Mouse (Mus musculus) ovary, postnatal 14 days (tissue): ENCODE results near the gene Gm17545.

Experiments
- DNase-seq: peaks from one replicate; pipeline ENCODE4 v3.0.0; 2022; ENCODE audit warnings: low spot score

Gene Gm17545

DNA sequence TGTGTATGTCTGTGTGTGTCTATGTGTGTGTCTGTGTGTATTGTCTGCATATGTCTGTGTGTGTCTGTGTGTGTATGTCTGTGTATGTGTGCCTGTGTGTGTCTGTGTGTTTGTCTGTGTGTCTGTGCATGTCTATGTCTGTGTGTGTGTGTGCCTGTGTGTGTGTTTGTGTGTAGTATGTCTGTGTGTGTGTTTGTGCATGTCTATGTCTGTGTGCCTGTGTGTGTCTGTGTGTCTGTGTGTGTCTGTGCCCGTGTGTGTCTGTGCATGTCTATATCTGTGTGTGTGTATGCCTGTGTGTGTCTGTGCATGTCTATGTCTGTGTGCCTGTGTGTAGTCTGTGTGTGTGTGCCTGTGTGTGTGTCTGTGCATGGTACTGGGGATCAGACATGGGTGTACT is 9.0 kb upstream of the Gm17545 start:
- no peak for DNase-seq

- DNase-seq = no peak
Measured at GRCm38 (mm10) chr9:22447213-22447612, 6.9 kb upstream of the Gm17545 start.

DNA sequence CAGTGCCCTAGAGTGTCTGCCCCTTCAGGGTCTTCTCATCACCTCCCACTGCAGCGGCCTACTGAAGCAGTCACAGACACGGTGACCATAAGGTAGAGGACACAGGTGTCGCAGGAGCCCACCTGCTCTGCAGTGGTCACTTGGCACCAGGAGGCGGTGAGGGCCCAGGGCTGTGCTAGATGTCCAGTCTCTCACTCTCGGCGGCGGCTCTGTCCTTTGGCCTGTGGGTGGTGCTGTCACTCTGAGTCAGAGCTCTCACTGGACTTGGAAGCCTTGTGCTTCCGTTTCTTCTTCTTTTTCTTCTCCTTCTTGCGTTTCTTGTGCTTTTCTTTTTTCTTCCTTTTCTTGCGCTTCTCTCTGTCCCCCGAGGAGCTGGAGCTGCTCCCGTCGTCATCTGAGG is 5.7 kb upstream of the Gm17545 start:
- DNase-seq = no peak

DNA sequence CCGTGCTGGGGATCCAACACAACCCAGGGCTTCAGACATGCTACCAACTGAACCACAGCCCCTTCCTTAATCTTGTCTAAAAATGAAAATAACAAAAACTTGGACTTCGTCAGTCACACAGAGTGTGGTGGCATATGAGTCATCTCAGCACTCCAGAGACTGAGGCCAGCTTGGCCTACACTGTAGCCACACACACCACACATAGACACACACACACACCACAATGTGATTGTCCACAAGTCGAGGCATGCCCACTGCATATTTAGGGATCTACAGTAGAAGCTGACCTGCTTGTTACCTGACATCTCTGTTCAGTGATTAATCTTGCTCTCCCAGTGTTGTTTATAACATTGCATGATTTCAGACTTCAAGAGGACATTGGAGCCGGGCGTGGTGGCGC is 4.9 kb upstream of the Gm17545 start:
- no peak for DNase-seq

DNA sequence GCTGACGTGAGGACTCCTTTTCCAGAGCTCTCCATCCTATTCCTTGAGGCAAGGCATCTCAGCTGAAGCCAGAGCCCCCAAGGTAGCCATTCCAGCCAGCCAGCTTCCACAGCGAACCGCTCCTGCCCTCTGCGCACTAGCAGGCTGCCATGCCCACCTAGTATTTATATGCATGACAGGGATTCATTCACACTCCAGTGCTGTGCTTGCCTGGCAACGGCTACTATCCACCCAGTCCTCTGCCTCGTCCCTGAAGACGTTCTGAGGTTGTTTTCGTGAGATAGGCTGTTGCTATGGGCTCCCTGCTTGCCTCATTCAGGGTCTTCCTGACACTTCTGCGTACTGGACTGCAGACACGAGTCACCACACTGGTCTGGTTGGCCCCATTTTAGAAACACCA is 1.4 kb upstream of the Gm17545 start:
- no peak for DNase-seq

DNA sequence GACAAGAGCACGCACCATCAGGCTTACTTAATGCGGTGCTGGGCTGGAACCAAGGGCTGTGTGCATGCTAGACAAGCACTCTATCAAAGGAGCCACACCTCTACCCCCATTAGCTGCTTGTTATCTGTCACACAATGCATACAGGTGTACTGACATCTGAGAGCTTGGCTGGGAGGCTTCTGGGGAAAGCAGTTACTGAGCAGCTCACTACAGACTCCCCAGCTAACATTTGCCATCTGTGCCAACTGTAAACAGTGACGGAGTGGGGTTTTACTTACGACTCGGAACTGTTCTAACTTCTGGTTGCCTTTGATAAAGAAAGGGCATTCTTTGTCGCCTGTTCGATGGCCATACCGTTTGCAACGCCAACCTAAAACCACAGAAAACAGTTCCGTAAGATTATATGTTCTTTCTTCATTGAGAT is 577 bp upstream of the Gm17545 start:
- no peak for DNase-seq

- no peak for DNase-seq
Measured at GRCm38 (mm10) chr9:22455041-22455440, 951 bp downstream of the Gm17545 start.

DNA sequence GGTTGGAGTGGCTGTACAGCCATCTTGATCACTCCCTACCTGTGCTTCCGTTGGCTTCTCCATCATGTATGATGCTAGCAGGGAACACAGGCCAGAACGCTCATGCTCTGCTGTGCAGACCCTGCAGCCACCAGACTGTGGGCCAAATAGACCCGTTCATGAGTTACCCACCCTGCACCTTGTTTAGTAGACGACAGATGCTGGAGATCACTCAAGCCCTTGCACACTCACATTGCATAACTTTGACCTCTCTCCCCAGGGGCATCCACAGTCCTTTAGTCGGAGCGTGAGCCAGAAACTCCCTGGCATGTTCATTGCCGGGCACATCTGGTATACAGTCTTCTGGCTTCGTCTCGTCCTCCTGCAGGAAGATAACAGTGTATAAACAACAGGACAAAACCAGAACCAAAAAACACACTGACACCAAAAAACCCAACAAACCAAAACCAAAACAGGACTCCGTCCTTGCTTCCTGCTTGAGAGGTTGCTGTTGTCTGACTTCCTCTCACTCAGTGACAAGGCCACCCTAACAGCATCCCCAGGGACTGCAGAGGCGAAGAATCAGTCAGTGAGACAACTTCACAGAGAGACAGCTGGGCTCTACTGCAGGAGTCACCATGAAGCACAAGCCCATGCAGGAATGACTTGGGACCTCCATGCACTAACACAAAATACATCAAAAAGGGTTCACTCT is 3.2 kb downstream of the Gm17545 start:
- DNase-seq = no peak

DNA sequence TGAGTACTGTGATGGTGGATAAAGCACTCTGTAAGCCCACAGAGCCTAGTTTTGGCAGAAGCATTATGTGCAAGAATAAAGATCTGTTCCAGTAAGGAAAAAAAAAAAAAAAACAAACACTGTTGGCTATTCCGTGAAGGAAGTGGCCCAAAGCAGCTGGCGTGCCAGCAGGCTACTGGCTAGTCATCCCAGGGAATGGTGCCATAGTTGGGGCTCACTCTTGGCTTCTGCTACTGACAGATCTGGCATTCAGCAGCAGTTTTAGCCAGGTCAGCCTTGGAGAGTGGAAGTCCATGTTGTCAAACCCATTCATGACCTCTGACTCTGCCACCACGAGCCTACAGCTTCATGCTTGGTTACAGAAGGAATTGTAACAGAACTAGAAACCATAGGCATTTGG is 7.9 kb downstream of the Gm17545 start:
- no peak for DNase-seq

GRCm38 (mm10) chr9:22466212-22466611 is 12.1 kb downstream of the Gm17545 start:
- no peak for DNase-seq

- DNase-seq = peak; percentile 23
Measured at GRCm38 (mm10) chr9:22467371-22468169, 13.5 kb downstream of the Gm17545 start.

GRCm38 (mm10) chr9:22468170-22468898 is 14.2 kb downstream of the Gm17545 start:
- peak; percentile 46 for DNase-seq

- DNase-seq = no peak
Measured at GRCm38 (mm10) chr9:22468899-22469259, 14.8 kb downstream of the Gm17545 start.

GRCm38 (mm10) chr9:22469643-22470042 is 15.6 kb downstream of the Gm17545 start, which contains the start of gene Rp9:
Rp9 (minus strand) TSS chr9:22469743.
- no peak for DNase-seq

DNA sequence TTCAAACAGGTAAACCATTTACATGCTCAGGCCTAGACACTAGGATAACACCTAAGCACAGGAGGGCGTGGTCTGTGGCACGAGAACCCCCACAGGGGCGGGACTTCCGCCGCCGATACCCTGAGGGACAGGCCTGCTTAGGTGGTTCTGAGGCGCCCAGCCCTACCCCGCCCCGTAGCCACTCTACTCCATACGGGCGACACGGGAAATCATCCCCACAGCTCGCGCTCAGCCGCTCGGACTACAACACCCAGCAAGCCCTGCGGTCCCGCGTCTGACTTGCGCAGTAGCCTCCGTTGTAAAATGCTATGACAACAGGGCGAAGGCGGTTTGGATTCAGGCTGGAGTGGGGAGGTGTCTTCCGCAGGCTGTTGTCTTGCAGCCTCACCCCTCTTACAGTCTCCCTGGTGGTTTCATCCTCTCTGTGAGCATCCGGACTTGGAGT is 21.4 kb downstream of the Gm17545 start, which contains the start of gene Bbs9:
Gene Bbs9 (plus strand): TSS at position 292 of the 445 bp plus-strand sequence.
- DNase-seq = peak; percentile 82

DNA sequence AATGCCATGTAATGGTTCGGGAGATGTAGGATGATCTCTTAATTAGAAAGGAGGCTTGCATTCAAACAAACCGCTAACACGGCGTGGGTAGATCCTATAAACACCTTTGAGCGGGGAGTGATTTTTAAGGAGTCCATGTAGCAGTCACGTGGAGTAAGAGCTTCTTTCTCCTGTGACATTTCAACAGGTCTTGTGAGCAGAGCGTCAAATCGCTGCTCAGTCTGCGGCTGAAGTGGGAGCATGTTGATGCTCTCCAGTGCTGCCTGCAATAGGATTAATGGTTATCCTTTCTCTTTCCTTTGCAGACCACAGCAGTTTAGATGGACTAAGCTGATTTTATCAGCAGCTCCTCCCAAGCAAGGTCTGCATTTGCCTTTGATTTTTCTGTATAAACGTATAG is 22.2 kb downstream of the Gm17545 start:
- no peak for DNase-seq

- no peak for DNase-seq
Measured at GRCm38 (mm10) chr9:22478946-22479345, 24.9 kb downstream of the Gm17545 start.

DNA sequence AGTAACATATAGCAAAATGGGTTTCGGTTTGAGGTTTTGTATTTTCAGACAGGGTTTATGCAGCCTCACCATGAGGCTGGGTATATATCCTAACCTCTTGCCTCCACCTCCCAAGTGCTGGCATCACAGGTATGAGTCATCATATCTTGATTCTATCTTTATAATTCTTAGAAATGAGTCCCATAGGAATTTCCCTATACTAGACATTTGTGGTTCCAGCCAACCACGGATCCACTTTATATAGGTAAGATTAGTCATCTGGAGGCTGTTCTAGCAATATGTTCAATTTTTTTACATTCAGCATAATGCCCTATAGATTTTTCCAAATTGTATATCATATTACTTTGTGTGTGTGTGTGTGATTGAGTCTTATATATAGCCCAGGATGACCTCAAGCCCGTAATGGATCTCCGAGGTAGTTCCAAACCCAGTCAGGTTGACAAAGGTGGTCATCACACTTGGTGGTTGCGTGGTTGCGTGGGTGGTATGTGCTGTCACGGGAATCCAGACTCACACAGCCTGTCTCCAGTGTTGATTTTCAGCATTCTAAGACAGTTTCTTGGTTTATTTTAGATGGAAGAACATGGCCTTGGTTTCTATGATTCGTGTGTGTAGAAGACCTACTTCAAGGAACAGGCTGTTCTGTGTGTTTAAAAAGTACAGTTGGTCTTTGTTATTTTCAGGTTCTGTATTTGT is 29.9 kb downstream of the Gm17545 start:
- no peak for DNase-seq

- DNase-seq = no peak
Measured at GRCm38 (mm10) chr9:22484562-22485308, 30.6 kb downstream of the Gm17545 start.

GRCm38 (mm10) chr9:22486211-22486610 is 32.1 kb downstream of the Gm17545 start:
- no peak for DNase-seq

GRCm38 (mm10) chr9:22488963-22489362 is 34.9 kb downstream of the Gm17545 start:
- no peak for DNase-seq
